Mouse (Mus musculus): Measurements from ENCODE around the gene Rfx7.
"Not testable (repeated sequence)": the region's sequence is repeated elsewhere in the genome, so short reads cannot be mapped to it uniquely, and the experiment has no call there.

DNA sequence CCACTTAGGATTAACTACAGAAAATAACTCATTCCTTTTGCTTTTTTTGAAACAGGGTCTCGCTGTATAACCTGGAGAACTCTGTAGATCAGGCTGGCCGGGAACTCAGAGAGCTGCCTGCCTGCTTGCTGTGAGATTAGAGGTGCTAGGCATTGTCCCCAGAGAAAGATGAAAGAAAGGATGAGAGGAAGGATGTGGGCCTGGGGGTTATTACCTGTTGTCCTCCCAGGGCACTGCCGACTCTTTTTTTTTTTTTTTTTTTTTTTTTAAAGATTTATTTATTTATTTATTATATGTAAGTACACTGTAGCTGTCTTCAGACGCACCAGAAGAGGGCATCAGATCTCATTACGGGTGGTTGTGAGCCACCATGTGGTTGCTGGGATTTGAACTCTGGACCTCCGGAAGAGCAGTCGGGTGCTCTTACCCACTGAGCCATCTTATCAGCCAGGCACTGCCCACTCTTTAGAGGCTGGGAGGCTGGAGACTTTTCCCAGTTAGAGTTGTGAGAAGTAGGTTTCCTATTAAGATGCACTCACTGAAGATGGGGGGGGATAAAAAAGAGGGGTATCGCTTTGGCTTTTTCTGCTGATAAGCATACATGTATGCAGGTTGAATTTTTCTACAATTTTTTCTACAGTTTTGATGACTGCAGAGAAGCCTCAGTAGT, 134.4 kb downstream of the Rfx7 start:
- TF ChIP-seq CTCF (IDR thresholded peaks at IDR 0.05; ENCODE audit: borderline replicate concordance, control insufficient read depth, extremely low read depth, insufficient read depth, low read length, poor library complexity); POLR2A (IDR thresholded peaks at IDR 0.05; ENCODE audit: control insufficient read depth, extremely low read depth, insufficient read depth, low read length, poor library complexity): not testable (repeated sequence)

Data from thymus, adult 2 months (tissue).